Mouse (Mus musculus): Measurements from ENCODE around the gene Pkn3.
"Not testable (repeated sequence)": the region's sequence is repeated elsewhere in the genome, so short reads cannot be mapped to it uniquely, and the experiment has no call there.

GRCm38 (mm10) chr2:30055310-30055709 lies 22.2 kb upstream of the Pkn3 start:
- not testable (repeated sequence) for TF ChIP-seq GATA1, TAL1 (IDR thresholded peaks at IDR 0.05; ENCODE audit: low read length)
